Mouse (Mus musculus) stomach, postnatal 0 days (tissue): ENCODE data around the gene Cxcl15. TPM values are rescaled to one million over a fixed set of nuclear protein-coding genes. Genes with fewer than 3 reads are reported as not detected.

Experiments
- ATAC-seq: fragments of 200-750 bp; cut with Nextera tagmentation; 2 replicates; pipeline ENCODE4 v1.8.0; 2017; ENCODE audit not compliant: low FRiP score, low TSS enrichment
- DNase-seq: peaks from one replicate; pipeline ENCODE4 v3.0.0-alpha.2; 2016; ENCODE audit warnings: low spot score
- H3K27ac ChIP-seq: fragments of 300-500 bp; sonication (generic); replicated peaks from 2 replicates; pipeline ENCODE4 v1.5.1; 2014; ENCODE audit warnings: mild to moderate bottlenecking, control low read depth
- H3K27me3 ChIP-seq: fragments of 300-500 bp; sonication (generic); 2 replicates; pipeline ENCODE4 v1.6.1; 2014; ENCODE audit warnings: low read length; ENCODE audit not compliant: control insufficient read depth, insufficient read depth
- H3K36me3 ChIP-seq: fragments of 300-500 bp; sonication (generic); 2 replicates; pipeline ENCODE4 v1.6.1; 2014; ENCODE audit warnings: low read length, mixed read lengths; ENCODE audit not compliant: control insufficient read depth, insufficient read depth
- H3K4me1 ChIP-seq: fragments of 300-500 bp; sonication (generic); replicated peaks from 2 replicates; pipeline ENCODE4 v1.6.1; 2014; ENCODE audit warnings: antibody characterized with exemption; ENCODE audit not compliant: control insufficient read depth, insufficient read depth
- H3K4me2 ChIP-seq: fragments of 300-500 bp; sonication (generic); replicated peaks from 2 replicates; pipeline ENCODE4 v1.6.1; 2014; ENCODE audit warnings: low read depth, mild to moderate bottlenecking, control low read depth, moderate library complexity
- H3K4me3 ChIP-seq: fragments of 300-500 bp; sonication (generic); 2 replicates; pipeline ENCODE4 v1.5.1; 2014; ENCODE audit warnings: low read depth, low read length, control low read depth
- H3K9ac ChIP-seq: fragments of 300-500 bp; sonication (generic); 2 replicates; pipeline ENCODE4 v1.6.1; 2014; ENCODE audit warnings: mild to moderate bottlenecking, low read length, control low read depth, mixed read lengths
- H3K9me3 ChIP-seq: fragments of 300-500 bp; sonication (generic); 2 replicates; pipeline ENCODE4 v1.6.1; 2016; ENCODE audit warnings: low read length; ENCODE audit not compliant: control insufficient read depth
- CTCF ChIP-seq: IDR thresholded peaks from 2 replicates; pipeline ENCODE4 v1.5.1; 2016; ENCODE audit warnings: antibody characterized with exemption, low read depth, mild to moderate bottlenecking, moderate library complexity
- EP300 ChIP-seq: optimal IDR thresholded peaks from 2 replicates; pipeline ENCODE3; 2016; ENCODE audit warnings: antibody characterized with exemption
- WGBS: fragments of 180-500 bp; shearing (Covaris S2); extraction: QIAGEN DNeasy Blood & Tissue Kit; methylation state at CpG from one replicate; pipeline ENCODE4 v1.1.7; 2014; 5-methylcytosine and 5-hydroxymethylcytosine counted together
- polyA plus RNA-seq: library from polyadenylated mRNA; unstranded; fragments of >200 nt; fragmentation: Nextera tagmentation; extraction: Ambion mirVana; gene quantifications from 2 replicates; pipeline ENCODE4 v1.2.1, GENCODE M21; 2015

Gene Cxcl15
- polyA plus RNA-seq, 1 experiment from 2014 or later, result 0.70 TPM

DNA sequence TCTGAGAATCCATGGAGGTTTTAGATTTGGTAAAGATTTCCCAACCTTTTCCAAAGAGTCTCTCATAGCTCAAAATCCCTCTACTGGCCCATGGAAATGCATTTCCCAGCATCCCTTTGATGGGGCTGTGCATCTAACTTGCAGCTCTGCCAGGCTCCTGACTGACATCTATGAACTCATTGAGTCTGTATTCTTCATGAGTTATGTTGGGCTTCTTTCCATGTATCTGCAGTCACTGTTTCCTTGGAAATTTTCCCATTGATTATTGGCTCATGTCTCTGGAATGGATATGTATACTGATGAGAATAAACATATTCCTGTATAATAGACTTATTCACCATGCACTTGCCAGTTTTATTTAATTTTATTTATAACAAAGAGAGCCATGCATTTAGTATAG, 11.7 kb downstream of the Cxcl15 start:
- H3K9ac ChIP-seq, result no peak overlapping the region
- H3K27me3 ChIP-seq, result no peaks in the 10 kb centered on the region
- H3K4me1 ChIP-seq, result no peaks in the 10 kb centered on the region
- no peaks in the 10 kb centered on the region for H3K9me3 ChIP-seq
- H3K27ac ChIP-seq, result no peak overlapping the region
- DNase-seq (no peak), ATAC-seq (no peak)
- TF ChIP-seq EP300, result no peak
- peak; percentile 10; the same call in 1 of the 2 replicates for TF ChIP-seq CTCF
- H3K4me3 ChIP-seq, result no peak overlapping the region
- H3K4me2 ChIP-seq, result no peak overlapping the region
- no peaks in the 10 kb centered on the region for H3K36me3 ChIP-seq

DNA sequence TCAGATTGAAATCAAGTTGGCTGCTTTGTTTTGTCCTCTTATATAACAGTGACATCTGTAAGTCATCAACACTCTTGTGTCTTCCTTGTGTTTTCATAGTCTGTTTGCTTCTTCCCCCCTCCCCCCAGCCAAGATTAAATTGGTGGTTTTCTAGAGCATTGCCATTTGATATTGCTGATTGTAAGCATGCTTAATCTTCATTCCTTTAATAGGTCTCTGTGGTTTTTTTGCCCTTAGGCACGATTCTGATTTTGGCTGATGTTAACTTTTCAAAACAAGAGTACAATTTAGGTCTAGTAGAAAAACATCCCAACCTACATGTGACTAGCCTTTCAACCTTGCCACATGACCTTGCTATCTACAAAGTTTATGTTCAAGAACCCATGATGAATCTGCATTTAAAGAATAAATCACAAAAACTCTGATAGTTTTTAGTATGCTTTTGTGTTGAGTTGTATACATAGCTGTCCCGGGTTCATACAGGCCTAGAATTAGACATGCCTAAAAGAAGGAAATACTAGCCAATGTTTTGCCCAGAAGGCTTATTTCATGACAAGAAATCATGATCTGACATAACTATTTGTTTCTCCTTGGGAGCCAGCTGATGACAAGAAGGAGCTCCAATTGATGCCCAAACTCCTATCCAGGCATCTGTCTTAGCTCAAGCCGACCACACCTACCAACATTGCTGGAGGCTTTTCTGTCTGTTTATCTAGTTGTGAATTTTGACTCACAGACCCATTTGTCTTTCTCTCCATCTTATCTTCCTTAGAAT, 13.0 kb downstream of the Cxcl15 start:
- Histone ChIP-seq H3K27me3 (no peaks in the 10 kb centered on the region), H3K4me2 (no peak overlapping the region), H3K9ac (no peak overlapping the region), H3K4me3 (no peak overlapping the region), H3K4me1 (no peaks in the 10 kb centered on the region), H3K9me3 (no peaks in the 10 kb centered on the region), H3K27ac (no peak overlapping the region), H3K36me3 (no peaks in the 10 kb centered on the region)
- DNase-seq, result no peak
- TF ChIP-seq CTCF (no peak), EP300 (no peak)
- 48% methylated on average over 3 of the region's 3 CpGs for WGBS
- ATAC-seq, result no peak

- Histone ChIP-seq H3K4me2 (no peak overlapping the region), H3K4me3 (no peak overlapping the region), H3K4me1 (no peaks in the 10 kb centered on the region), H3K27ac (no peak overlapping the region), H3K36me3 (no peaks in the 10 kb centered on the region), H3K9ac (no peak overlapping the region), H3K9me3 (no peaks in the 10 kb centered on the region), H3K27me3 (no peaks in the 10 kb centered on the region)
- no peak for DNase-seq
- TF ChIP-seq EP300, result no peak
- TF ChIP-seq CTCF, result no peak
- ATAC-seq, result no peak
Observed at GRCm38 (mm10) chr5:90819756-90820155, 25.4 kb downstream of the Cxcl15 start.

- no peaks in the 10 kb centered on the region for H3K4me1 ChIP-seq
- 25% methylated on average over 11 of the region's 11 CpGs for WGBS
- peak overlapping the region; percentile 42 for H3K4me2 ChIP-seq
- TF ChIP-seq EP300, result no peak
- TF ChIP-seq CTCF, result no peak
- H3K27ac ChIP-seq, result no peak overlapping the region
- no peaks in the 10 kb centered on the region; the same call in 1 of the 2 replicates for H3K27me3 ChIP-seq
- DNase-seq (peak; percentile 37), ATAC-seq (peak; percentile 68)
- no peaks in the 10 kb centered on the region for H3K36me3 ChIP-seq
- no peak overlapping the region for H3K9ac ChIP-seq
- no peaks in the 10 kb centered on the region for H3K9me3 ChIP-seq
- H3K4me3 ChIP-seq, result peak overlapping the region; percentile 18; the same call in 1 of the 2 replicates
Observed at GRCm38 (mm10) chr5:90832145-90832767, 37.9 kb downstream of the Cxcl15 start.

- H3K4me2 ChIP-seq, result peak overlapping the region; percentile 42; the same call in 1 of the 2 replicates
- no peaks in the 10 kb centered on the region; the same call in 1 of the 2 replicates for H3K27me3 ChIP-seq
- no peak overlapping the region for H3K27ac ChIP-seq
- WGBS, result 75% methylated on average over 8 of the region's 8 CpGs
- no peaks in the 10 kb centered on the region for H3K9me3 ChIP-seq
- no peak for TF ChIP-seq EP300
- no peak for TF ChIP-seq CTCF
- no peaks in the 10 kb centered on the region for H3K36me3 ChIP-seq
- no peak for ATAC-seq
- H3K4me1 ChIP-seq, result no peaks in the 10 kb centered on the region
- no peak for DNase-seq
- H3K9ac ChIP-seq, result no peak overlapping the region
- H3K4me3 ChIP-seq, result no peak overlapping the region
Observed at GRCm38 (mm10) chr5:90832768-90833388, 38.5 kb downstream of the Cxcl15 start.
